Mouse (Mus musculus) MEL-GATA-1-ER (cell line): Measurements from ENCODE around the gene C4b.
"Not testable (repeated sequence)": the region's sequence is repeated elsewhere in the genome, so short reads cannot be mapped to it uniquely, and the experiment has no call there.

Experiments
- DNase-seq: peaks from one replicate; pipeline ENCODE4 v3.0.0-alpha.2; 2012; ENCODE audit warnings: low read depth; ENCODE audit errors: extremely low read depth

Gene C4b

DNA sequence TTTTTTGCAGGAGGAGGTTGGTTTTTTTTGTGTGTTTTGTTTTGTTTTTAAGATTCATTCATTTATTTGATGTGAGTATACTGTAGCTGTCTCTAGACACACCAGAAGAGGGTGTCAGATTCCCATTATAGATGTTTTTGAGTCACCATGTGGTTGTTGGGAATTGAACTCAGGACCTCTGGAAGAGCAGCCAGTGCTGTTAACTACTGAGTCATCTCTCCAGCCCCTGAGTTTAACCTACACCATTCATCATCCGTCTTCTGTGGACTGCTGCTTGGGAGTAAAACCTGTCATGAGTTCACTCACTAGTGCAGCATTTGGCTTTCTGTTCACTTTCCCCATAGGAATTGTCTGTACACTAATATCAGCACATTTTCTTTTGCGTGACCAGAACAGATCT lies 37.2 kb downstream of the C4b start:
- not testable (repeated sequence) for DNase-seq

DNA sequence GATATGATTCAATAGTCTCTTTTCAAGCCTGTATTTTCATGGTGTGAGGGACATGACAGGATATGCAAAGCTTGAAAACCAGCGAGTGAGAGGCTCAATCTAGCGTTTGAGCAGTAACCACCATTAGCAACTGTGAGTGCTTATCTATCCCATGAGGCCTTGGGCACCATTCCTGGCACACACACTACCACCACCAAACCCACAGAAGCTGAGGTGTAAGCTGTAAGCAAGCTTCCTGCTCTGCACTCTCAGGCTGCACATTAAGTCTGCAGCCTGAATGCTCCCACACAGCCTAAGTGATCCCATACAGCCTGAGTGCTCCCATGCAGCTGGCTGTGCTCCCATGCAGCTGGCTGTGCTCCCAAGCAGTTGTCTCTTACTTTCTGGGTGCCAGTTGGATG lies 43.0 kb downstream of the C4b start:
- no peak for DNase-seq

GRCm38 (mm10) chr17:34699575-34700408 lies 43.9 kb downstream of the C4b start:
- no peak for DNase-seq

DNA sequence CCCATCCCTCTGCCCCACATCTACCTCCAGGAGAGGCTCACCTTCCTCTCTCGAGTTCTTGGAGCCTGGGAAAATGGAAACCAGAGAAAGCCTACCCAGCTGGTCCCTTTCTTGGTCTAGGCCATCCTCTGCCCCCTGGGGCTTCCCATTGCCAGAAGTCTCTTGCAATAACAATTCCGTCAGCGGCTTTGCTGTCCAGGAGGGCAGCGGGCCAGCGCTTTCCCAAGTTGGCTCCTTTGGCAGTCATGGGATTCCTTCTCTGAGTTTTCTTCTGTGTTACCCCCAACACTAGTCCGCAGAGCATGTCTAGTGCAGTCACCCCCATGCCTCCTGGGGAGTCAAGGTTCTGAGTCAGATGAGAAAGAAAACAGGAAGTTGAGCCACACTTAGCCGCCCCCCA lies 50.8 kb downstream of the C4b start:
- no peak for DNase-seq

GRCm38 (mm10) chr17:34690458-34690857 lies 53.2 kb downstream of the C4b start:
- no peak for DNase-seq

DNA sequence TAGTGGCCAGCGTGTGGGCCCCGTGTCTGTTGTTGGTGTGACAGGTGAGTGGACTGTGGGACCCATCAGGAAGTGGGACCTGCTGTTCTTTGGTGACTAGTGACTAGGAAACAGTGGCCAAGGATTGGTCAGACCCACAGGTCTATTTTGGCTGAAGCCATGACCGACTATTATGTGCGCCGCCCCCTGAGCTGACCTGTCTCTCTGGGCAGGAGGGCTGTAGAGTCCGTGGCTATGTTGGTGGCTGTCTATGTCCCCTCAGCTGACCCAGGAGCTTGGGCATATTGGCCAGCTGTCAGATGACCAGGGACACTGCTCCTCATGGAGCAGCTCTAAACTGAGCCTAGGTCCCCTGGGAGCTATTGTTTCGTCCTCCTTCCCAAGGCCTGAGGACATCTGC lies 54.8 kb downstream of the C4b start:
- DNase-seq, result no peak

GRCm38 (mm10) chr17:34685120-34686110 lies 58.3 kb downstream of the C4b start:
- no peak for DNase-seq

GRCm38 (mm10) chr17:34684253-34684893 lies 59.3 kb downstream of the C4b start:
- no peak for DNase-seq

GRCm38 (mm10) chr17:34683686-34684220 lies 59.9 kb downstream of the C4b start:
- no peak for DNase-seq

DNA sequence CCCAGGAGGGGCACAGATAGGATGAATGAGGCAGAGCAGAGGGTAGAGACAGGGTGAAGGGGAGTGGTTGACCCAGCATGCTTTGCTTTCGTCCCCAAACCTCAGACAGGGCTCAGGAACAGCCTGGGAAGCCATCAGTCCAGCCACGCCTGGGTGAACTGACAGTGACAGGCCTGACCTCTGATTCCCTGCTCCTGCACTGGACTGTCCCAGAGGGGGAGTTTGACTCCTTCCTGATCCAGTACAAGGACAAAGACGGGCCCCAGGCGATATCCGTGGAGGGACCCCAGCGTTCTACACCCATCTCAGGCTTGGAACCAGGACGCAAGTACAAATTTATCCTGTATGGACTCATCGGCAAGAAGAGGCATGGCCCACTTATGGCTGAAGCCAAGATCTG lies 60.5 kb downstream of the C4b start:
- DNase-seq, result no peak

- DNase-seq, result no peak
These were observed 61.7 kb downstream of the C4b start for GRCm38 (mm10) chr17:34681881-34682536.

- DNase-seq, result no peak
These were observed 62.5 kb downstream of the C4b start for GRCm38 (mm10) chr17:34681132-34681571.

DNA sequence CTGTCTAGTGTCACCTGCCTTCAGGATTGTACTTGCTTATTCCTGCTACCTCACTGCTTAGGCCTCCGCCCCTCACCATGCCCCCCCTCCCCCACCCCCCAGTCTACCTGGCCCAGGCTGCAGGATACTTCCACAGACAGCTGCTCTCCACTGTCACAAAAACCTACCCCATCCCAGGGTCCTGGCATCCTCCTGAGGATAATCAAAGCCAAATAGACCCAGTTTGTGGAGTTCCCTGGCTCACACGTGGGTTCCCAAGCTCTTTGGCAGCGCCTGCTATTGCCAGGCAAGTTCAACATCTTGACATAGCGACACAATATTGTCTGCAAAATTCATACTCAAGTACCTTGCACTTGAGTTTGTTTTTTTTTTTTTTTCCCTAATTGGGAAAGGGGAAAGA lies 63.1 kb downstream of the C4b start:
- DNase-seq, result no peak

DNA sequence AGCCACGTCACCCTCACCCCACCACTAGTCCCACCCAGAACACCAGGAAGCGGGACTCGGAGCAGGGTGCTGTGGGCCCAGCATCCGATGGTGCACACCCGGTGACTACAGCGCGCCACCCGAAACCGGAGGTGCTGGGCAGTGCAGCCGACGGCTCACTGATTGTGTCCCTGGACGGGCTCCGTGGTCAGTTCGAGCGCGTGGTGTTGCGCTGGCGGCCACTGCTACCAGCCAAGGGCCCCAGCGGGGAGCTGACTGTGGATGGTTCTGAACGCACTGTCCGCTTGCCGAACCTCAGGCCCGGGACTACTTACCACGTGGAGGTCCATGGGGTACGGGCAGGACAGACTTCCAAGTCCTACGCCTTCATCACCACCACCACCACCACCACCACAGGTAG lies 63.5 kb downstream of the C4b start:
- DNase-seq, result no peak
